Mouse (Mus musculus) gastrocnemius, adult 8-10 months (tissue): ENCODE measurements at regions not wholly inside any gene's neighbourhood (a gene's known extent, or its start where the extent isn't known, plus 50 kb on each side); places are given as distances from the start of the nearest gene placed in this dataset.
A peak's percentile ranks its signal among the peaks of the same experiment; 100 is the strongest.

Experiments
- DNase-seq, 2 experiments: peaks; one replicate each; pipeline ENCODE4 v3.0.0; 2022; ENCODE audit warnings: low spot score in 2 of 2

DNA sequence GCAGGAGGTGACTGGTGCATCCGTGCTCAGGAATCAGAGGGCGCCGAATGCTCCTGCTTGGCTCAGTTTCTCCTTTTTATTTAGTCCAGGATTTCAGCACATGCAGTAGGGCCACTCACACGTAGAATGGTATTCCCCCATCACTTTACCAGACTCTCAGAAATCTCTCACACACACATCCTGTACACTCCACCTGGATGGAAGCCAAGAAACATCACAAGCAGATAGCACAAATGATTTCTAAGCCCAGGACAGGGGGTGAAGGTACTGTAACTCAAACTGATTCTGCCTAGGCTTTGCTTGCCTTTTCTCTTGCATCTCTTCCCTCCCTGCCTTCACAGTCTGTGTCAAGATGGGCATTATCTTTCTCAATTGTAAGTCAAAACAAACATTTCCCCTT lies 301.6 kb downstream of the 1500009L16Rik start:
- no peak for DNase-seq

GRCm38 (mm10) chr10:84024901-84025300 lies 302.2 kb downstream of the 1500009L16Rik start:
- no peak for DNase-seq

DNA sequence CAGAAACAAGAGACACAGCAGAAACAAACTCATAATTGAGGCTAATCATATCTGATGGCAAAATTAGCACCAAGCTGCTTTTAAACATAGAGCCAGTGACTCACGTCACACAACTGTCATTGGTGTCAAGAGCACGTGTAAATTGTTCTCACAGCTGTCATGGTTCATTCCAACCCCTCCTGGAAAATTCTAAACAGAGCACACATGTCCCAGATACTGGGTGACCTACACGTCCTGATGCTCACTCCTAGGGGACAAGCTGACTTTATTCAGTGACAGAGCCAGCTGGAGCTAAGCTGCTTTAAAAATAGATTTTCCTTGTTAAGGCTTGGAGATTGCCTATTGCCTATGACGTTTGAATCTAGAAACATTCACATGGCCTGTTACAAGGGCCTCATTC lies 304.1 kb downstream of the 1500009L16Rik start:
- DNase-seq = no peak

GRCm38 (mm10) chr10:84036131-84036877 lies 313.6 kb downstream of the 1500009L16Rik start:
- DNase-seq = no peak

GRCm38 (mm10) chr10:84048706-84049105 lies 326.0 kb downstream of the 1500009L16Rik start:
- peak in 1 of 2 experiments; percentile 13 for DNase-seq

GRCm38 (mm10) chr10:84052696-84053095 lies 330.0 kb downstream of the 1500009L16Rik start:
- DNase-seq = no peak

DNA sequence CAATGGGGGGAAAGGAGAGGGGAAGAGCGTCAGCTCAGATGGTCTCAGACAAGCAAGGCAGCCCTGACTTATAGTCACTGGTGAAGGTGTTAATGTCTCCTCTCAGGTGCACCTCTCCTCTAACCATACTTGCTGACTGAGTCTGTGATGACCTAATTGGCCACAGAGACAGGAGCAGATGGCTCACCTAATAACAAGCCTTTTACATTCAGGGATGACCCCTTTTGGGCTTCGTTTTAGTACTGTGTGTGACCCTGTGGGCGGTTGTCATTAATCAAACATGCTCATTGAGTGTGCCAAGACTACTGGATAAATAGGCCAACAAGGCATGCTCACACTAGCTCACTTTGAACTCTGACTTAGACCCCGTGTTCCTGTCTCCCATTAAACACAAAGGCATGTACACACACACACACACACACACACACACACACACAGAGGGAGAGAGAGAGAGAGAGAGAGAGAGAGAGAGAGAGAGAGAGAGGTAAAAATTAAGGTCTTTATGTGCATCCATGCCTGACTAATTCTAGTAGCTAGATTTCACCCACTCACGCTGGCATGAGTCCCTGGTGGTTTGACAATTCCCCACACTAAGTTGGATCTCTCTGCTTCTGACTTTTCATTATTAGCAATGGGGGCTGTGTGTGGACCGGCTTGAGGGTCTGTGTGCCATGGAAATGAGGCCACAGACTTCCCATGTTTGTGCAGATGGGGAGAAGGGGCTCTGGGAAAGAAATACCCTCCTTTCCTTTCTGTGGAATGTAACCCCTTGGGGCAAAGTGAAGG lies 332.1 kb downstream of the 1500009L16Rik start:
- no peak for DNase-seq

DNA sequence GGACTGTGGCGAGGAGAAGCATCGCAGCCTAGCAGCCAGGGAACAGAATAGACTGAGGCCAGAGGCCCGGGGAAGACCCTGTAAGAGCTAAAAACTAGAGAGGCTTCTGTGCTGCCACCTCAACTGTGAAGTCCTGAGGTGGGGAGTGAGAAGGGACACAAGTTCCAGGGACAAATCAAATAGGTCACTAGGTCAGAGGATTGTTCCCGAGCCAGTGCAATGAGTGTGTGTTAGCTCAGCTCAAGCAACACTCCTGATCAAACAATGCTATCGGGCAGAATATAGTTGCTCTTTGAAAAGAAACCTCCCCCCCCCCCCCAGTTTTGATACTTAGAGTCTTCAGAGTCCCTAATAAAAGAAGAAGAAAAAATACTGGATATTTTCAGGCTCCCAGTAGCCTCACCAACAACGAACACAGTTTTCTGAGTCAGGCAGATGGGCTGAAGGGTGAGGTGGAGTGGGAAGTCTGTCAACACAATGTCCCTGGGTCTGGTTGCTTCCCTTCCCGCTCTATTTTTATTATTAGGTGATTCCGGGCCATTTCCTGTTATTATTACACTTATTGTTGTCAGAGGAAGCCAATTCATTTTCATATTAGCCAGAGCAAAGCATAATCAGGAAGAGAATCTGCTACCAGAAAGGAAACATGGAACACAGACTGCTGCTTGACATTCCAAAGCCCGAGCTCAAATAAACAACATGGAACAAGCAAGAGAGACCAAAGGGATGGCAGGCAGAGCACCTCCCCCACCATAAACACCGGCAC lies 332.9 kb downstream of the 1500009L16Rik start:
- no peak for DNase-seq

GRCm38 (mm10) chr10:84056323-84057169 lies 333.9 kb downstream of the 1500009L16Rik start:
- DNase-seq = no peak

DNA sequence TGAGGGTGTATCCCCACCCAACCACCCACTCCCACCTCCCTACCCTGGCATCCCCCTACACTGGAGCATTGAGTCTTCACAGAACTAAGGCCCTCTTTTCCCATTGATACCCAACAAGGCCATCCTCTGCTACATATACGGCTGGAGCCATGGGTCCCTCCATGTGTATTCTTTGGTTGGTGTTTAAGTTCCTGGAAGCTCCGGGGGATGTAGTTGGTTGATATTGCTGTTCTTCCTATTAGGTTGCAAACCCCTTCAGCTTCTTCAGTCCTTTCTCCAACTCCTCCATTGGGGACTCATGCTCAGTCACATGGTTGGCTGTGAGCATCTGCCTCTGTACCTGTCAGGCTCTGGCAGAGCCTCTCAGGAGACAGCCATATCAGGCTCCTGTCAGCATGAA lies 335.6 kb downstream of the 1500009L16Rik start:
- no peak for DNase-seq

DNA sequence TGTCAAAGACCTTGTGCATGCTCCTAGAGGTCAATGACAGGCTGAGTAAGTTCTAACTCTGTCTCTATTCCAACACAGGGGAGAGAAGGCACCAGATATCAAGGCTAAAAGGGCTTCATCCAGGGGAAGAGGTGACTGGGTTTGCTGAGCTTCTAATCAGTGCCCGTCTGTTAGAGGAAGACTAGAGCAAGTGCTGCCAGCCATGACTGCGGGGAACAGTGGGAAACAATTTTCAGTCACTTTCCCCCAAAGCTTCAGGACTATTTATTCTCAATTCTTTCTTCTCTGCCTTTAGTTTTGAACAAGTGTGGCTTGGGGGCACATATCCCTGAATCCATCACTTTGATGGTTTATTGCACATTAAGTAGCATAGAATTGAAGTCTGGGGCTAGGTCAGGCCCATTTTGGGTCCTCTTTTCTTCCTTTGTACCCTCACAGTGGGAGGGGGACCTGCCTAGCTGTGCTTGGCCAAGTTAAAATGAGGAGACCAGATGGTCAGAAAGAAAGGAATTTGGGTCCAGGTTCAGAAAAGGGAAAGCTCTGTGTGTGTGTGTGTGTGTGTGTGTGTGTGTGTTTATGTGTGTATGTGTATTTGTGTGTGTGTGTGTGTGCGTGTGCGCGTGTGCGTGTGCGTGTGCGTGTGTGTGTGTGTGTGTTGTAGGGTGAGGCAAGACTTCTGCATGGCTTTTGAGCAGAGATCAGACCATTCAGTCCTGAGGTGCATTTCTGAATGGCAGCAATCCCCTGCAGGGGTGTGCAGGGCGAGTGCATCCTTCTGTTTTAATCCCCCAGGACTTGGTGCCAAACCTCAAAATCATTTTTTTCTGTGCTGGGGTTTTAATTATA lies 337.2 kb downstream of the 1500009L16Rik start:
- no peak for DNase-seq

DNA sequence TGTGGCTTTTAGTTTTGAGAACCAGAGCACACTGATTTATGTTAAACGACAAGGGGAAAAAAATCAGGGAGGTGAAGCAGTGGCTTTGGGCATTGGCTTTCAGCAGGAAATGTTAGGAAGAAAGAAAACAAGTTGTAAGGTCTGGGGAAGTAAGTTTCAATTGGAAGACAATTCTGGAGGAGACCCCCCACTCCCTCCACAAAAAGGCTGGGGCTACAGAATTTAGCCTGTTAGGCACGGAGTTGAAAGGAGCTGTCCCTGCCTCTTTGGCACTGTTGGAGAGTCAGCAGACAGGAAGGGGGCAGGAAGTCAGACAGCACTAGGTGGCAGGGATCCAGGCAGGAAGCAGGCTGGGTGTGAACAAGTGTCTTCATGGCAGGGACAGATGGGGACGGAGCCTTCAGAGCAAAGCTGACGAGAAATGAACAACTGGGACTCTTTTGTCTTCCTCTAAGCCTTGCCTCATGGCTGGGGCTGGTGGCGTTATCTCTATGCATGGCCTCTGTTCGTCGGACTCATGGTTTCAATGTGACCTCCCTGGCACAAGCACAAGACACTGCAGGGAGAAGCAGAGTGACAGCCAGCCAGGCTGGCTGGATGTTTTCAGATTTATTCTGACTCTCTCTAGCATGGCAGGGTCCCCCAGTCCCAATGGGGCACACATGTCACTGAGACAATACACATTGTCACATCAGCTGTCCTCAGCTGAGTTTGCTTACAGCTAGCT lies 338.0 kb downstream of the 1500009L16Rik start:
- peak; percentile 60 to 69 for DNase-seq

DNA sequence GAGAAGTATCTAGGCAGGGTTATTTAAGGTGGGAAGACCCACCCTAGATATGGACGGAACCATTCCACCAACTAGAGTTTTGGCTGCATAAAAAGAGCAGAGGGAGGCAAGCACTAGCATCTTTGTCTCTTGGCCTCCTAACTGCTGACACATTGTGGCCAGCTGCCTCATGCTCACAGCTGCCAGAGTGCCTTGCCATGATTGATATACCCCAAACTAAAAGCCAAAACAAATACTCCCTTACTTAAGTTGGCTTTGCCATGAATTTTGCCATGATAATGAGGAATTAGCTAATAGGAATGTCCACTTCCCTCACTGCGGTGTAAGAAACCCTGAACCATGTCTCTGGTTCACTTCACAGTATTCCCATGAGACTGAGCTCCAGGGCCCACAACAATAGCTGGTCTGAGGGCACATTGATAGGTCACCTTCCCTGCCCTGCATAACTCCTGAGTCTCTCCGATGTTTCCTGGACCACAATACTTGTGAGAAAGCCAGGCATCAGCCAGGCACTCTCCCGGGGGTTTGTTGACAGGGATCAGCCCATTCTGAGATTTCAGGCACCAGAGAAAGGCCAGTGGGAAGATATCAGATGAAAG lies 344.5 kb downstream of the 1500009L16Rik start:
- DNase-seq = no peak

DNA sequence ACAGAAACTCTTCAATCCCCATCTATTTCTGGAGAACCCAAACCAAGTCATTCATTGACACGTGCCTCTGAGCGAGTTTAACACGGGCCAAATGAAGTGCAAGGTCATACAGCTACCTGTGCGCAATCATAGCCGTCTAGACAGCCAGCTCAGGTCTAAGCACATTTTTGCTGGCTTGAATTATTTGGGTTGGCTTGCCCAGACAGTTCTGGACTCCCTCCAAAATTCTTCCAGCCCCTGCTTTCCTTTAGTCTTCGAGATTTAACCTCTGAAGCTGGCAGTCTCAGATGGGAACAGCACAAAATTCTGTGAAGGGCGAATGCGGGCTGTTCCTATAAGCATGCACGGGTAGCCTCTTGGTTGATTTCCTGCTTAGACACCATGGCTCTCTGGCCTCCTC lies 347.1 kb downstream of the 1500009L16Rik start:
- no peak for DNase-seq

- DNase-seq = no peak
Observed at GRCm38 (mm10) chr10:84072866-84073483, 350.3 kb downstream of the 1500009L16Rik start.

DNA sequence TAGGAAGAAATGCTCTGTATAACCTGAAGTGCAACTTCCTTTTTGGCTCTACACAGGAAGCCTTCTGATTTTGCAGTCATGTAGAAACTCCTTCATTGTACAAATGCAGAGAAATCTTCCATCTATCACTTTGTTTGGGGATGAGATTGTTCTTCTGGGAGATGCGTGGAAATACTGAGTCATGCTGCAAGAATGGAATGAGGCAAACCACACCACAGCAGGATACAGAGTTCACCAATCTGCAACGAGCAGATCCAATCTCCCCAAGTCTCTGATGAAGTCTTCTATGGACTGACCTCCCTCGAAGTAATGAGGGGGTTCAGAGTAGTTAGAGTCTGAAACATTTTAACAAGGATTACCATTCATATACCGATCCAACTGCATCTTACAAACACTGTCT lies 352.9 kb downstream of the 1500009L16Rik start:
- no peak for DNase-seq

DNA sequence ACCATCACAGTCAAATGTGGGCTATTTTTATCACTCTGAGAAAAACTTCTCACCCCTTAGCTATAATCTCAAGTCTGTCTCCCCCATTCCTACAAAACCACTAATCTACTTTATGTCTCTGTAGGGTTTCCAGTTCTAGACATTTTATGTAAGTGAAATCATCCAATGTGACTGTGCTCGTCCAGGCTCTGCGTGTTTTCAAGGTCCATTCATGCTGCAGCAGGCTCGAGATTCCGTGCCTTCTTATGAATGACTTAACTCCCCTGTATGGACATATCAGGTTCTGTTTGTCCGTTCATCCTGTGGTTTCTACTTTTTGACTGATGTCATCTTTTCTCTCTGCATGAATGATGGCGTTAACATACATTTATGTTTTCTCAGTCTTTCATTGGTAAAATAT lies 357.6 kb downstream of the 1500009L16Rik start:
- DNase-seq = no peak

- no peak for DNase-seq
Observed at GRCm38 (mm10) chr10:84081673-84082072, 358.7 kb downstream of the Nuak1 start.

GRCm38 (mm10) chr10:84087528-84087927 lies 352.9 kb downstream of the Nuak1 start:
- no peak for DNase-seq
